8 mouse cellular contexts compared by ENCODE assay signal in genomic region chr9:69990346-69990745, GRCm38 (mm10). TPM values are rescaled to one million over a fixed set of nuclear protein-coding genes. Genes with fewer than 3 reads are reported as not detected.
DNase-seq lines count a peak whose midpoint lies in the region; ATAC-seq and TF ChIP-seq lines count a peak whose summit lies in the region.

No protein-coding gene starts in this region.

- H3K27ac ChIP-seq in intestine, postnatal 0 days (ENCODE audit: low read depth, low read length): no peak overlapping the region
- H3K27ac ChIP-seq in neural tube, embryonic 15.5 days (replicated peaks): no peak overlapping the region

- H3K9me3 ChIP-seq in megakaryocyte, embryonic 14.5 days: no peaks in the 10 kb centered on the region
- H3K9me3 ChIP-seq in intestine, postnatal 0 days (ENCODE audit: control insufficient read depth): no peaks in the 10 kb centered on the region
- no peaks in the 10 kb centered on the region for H3K9me3 ChIP-seq in neural tube, embryonic 15.5 days (replicated peaks)

- TF ChIP-seq CTCF in intestine, postnatal 0 days (IDR thresholded peaks at IDR 0.05; ENCODE audit: low read depth): peak; percentile 36; the same call in 1 of the 2 replicates

- H3K4me1 ChIP-seq in megakaryocyte, embryonic 14.5 days: peaks cover 55% of the 10 kb centered on the region
- H3K4me1 ChIP-seq in intestine, postnatal 0 days (replicated peaks; ENCODE audit: control insufficient read depth, insufficient read depth, low read length): no peaks in the 10 kb centered on the region
- peaks cover 41% of the 10 kb centered on the region for H3K4me1 ChIP-seq in neural tube, embryonic 15.5 days

- no peak overlapping the region for H3K9ac ChIP-seq in intestine, postnatal 0 days (ENCODE audit: low read depth, low read length)
- H3K9ac ChIP-seq in neural tube, embryonic 15.5 days (replicated peaks): peak overlapping the region; percentile 100; the same call in 1 of the 2 replicates

- no peak for ATAC-seq in megakaryocyte, adult 5-6 weeks (ENCODE audit: poor library complexity, severe bottlenecking)
- no peak for ATAC-seq in intestine, postnatal 0 days
- ATAC-seq in neural tube, embryonic 15.5 days (ENCODE audit: low FRiP score): no peak

- H3K36me3 ChIP-seq in megakaryocyte, embryonic 14.5 days (replicated peaks; ENCODE audit: low read length): peaks cover 25% of the 10 kb centered on the region
- H3K36me3 ChIP-seq in intestine, postnatal 0 days (ENCODE audit: control insufficient read depth, insufficient read depth): 0 out of 2 replicates have a peak, but pooled peaks cover 5% of the 10 kb centered on the region
- peaks cover 6% of the 10 kb centered on the region; the same call in 1 of the 2 replicates for H3K36me3 ChIP-seq in neural tube, embryonic 15.5 days

- H3K4me3 ChIP-seq in megakaryocyte, embryonic 14.5 days (replicated peaks): peak overlapping the region; percentile 97
- H3K4me3 ChIP-seq in intestine, postnatal 0 days (ENCODE audit: low read depth, low read length): peak overlapping the region; percentile 98
- peak overlapping the region; percentile 100 for H3K4me3 ChIP-seq in neural tube, embryonic 15.5 days (replicated peaks)

- peak overlapping the region; percentile 72 for H3K4me2 ChIP-seq in intestine, postnatal 0 days (replicated peaks; ENCODE audit: low read depth)
- H3K4me2 ChIP-seq in neural tube, embryonic 15.5 days: peak overlapping the region; percentile 58

- peak; percentile 33 for DNase-seq in embryo, embryonic 11 days
- no peak for DNase-seq in layer of hippocampus, adult 9-11 months
- DNase-seq in urinary bladder, postnatal 14 days (ENCODE audit: low spot score): no peak
- no peak for DNase-seq in ovary, postnatal 14 days (ENCODE audit: low spot score)

- H3K27me3 ChIP-seq in megakaryocyte, embryonic 14.5 days (replicated peaks): peaks cover 13% of the 10 kb centered on the region
- H3K27me3 ChIP-seq in intestine, postnatal 0 days (replicated peaks; ENCODE audit: control insufficient read depth, insufficient read depth, low read length): no peaks in the 10 kb centered on the region
- peaks cover 2% of the 10 kb centered on the region; the same call in 1 of the 2 replicates for H3K27me3 ChIP-seq in neural tube, embryonic 15.5 days (replicated peaks)

- 16% methylated on average over 5 of the region's 5 CpGs for WGBS in intestine, postnatal 0 days
- WGBS in neural tube, embryonic 15.5 days: 10% methylated on average over 5 of the region's 5 CpGs

RNA-seq across cellular contexts. Expression of gene Bnip2, which starts 1.1 kb away (rescaled TPM):
- 29.5 and 45.8 TPM in 2 replicates for polyA plus RNA-seq in megakaryocyte, embryonic 14.5 days (2012; ENCODE audit: insufficient read depth, low replicate concordance)
- 123 and 131 TPM in 2 replicates for total RNA-seq in megakaryocyte, adult 5-6 weeks (2015)
- total RNA-seq in megakaryocyte, adult 5-6 weeks (2017): 196 and 207 TPM in 2 replicates
- polyA plus RNA-seq in intestine, postnatal 0 days (2015; fragmentation: Nextera tagmentation; extraction: Ambion mirVana): 38.0 and 38.7 TPM in 2 replicates
- 58.9 and 68.7 TPM in 2 replicates for polyA plus RNA-seq in neural tube, embryonic 15.5 days (2015; fragmentation: Nextera tagmentation; extraction: Ambion mirVana)

RNA-seq across cellular contexts. Expression of gene Gtf2a2, which starts 22.0 kb away (rescaled TPM):
- 9.4 and 33.9 TPM in 2 replicates for polyA plus RNA-seq in megakaryocyte, embryonic 14.5 days (2012; ENCODE audit: insufficient read depth, low replicate concordance)
- total RNA-seq in megakaryocyte, adult 5-6 weeks (2015): 117 and 126 TPM in 2 replicates
- 121 and 130 TPM in 2 replicates for total RNA-seq in megakaryocyte, adult 5-6 weeks (2017)
- polyA plus RNA-seq in intestine, postnatal 0 days (2015; fragmentation: Nextera tagmentation; extraction: Ambion mirVana): 127 and 128 TPM in 2 replicates
- polyA plus RNA-seq in neural tube, embryonic 15.5 days (2015; fragmentation: Nextera tagmentation; extraction: Ambion mirVana): 199 and 218 TPM in 2 replicates

RNA-seq across cellular contexts. Expression of gene Gcnt3, which starts 47.5 kb away (rescaled TPM):
- not detected in 2 replicates for polyA plus RNA-seq in megakaryocyte, embryonic 14.5 days (2012; ENCODE audit: insufficient read depth, low replicate concordance)
- not detected in 2 replicates for total RNA-seq in megakaryocyte, adult 5-6 weeks (2015)
- total RNA-seq in megakaryocyte, adult 5-6 weeks (2017): not detected in 2 replicates
- 11.0 and 11.1 TPM in 2 replicates for polyA plus RNA-seq in intestine, postnatal 0 days (2015; fragmentation: Nextera tagmentation; extraction: Ambion mirVana)
- polyA plus RNA-seq in neural tube, embryonic 15.5 days (2015; fragmentation: Nextera tagmentation; extraction: Ambion mirVana): 0.77 TPM in 1 of 2 replicates, not detected in the other
